Comparison of ENCODE assay signal across 8 mouse cellular contexts in genomic region chr2:93811812-93812211, GRCm38 (mm10). TPM values are rescaled to one million over a fixed set of nuclear protein-coding genes. Genes with fewer than 3 reads are reported as not detected.
DNase-seq lines count a peak whose midpoint lies in the region; ATAC-seq and TF ChIP-seq lines count a peak whose summit lies in the region.

No protein-coding gene starts in this region.

- H3K27me3 ChIP-seq in testis, adult 2 months (ENCODE audit: control insufficient read depth, insufficient read depth, low read length), result no peaks in the 10 kb centered on the region
- no peaks in the 10 kb centered on the region for H3K27me3 ChIP-seq in cerebellum, adult 2 months (ENCODE audit: control insufficient read depth, insufficient read depth, low read length)
- H3K27me3 ChIP-seq in stomach, postnatal 0 days (ENCODE audit: control insufficient read depth, insufficient read depth, low read length), result no peaks in the 10 kb centered on the region

- intact Hi-C loops in heart, postnatal 25 days (cut with DNase I), result loop anchor here (10.0 kb wide), 1 partner anchor 337 kb away; no protein-coding TSS in a partner anchor
- intact Hi-C loops in heart, postnatal 14 days (cut with DNase I), result no loop called here

- TF ChIP-seq CTCF in testis, adult 2 months (IDR thresholded peaks at IDR 0.05; ENCODE audit: control insufficient read depth, insufficient read depth, insufficient replicate concordance, low read depth, low read length), result peak; percentile 91; the same call in 1 of the 2 replicates
- peak; percentile 81 for TF ChIP-seq CTCF in cerebellum, adult 2 months (IDR thresholded peaks at IDR 0.05; ENCODE audit: borderline replicate concordance, insufficient read depth, low read depth, low read length)
- peak; percentile 89 for TF ChIP-seq CTCF in stomach, postnatal 0 days (IDR thresholded peaks at IDR 0.05; ENCODE audit: low read depth)

- ATAC-seq in stomach, postnatal 0 days (ENCODE audit: low FRiP score, low TSS enrichment), result no peak

- no peak overlapping the region for H3K27ac ChIP-seq in testis, adult 2 months (ENCODE audit: control insufficient read depth, insufficient read depth, low read depth, low read length)
- H3K27ac ChIP-seq in cerebellum, adult 2 months (ENCODE audit: insufficient read depth, low read length), result no peak overlapping the region
- H3K27ac ChIP-seq in stomach, postnatal 0 days (replicated peaks), result no peak overlapping the region

- H3K36me3 ChIP-seq in testis, adult 2 months (ENCODE audit: control insufficient read depth, insufficient read depth, low read length), result no peaks in the 10 kb centered on the region
- H3K36me3 ChIP-seq in stomach, postnatal 0 days (ENCODE audit: control insufficient read depth, insufficient read depth, low read length), result peaks cover 2% of the 10 kb centered on the region; the same call in 1 of the 2 replicates

- no peak for TF ChIP-seq POLR2A in testis, adult 2 months (IDR thresholded peaks at IDR 0.05; ENCODE audit: control insufficient read depth, low read depth, low read length)
- no peak for TF ChIP-seq POLR2A in cerebellum, adult 2 months (IDR thresholded peaks at IDR 0.05; ENCODE audit: borderline replicate concordance, insufficient read depth, low read length)

- TF ChIP-seq EP300 in stomach, postnatal 0 days (optimal IDR thresholded peaks at IDR 0.05), result no peak

- DNase-seq in heart, adult 11 months, result peak; percentile 83
- no peak for DNase-seq in heart, postnatal 25 days (ENCODE audit: low spot score)
- no peak for DNase-seq in testis, postnatal 14 days (ENCODE audit: low spot score)
- DNase-seq in cerebellum, adult 2 months, result peak; percentile 62 to 74
- DNase-seq in heart, postnatal 14 days, result peak; percentile 63 to 79
- DNase-seq in lung, postnatal 14 days, result peak; percentile 77
- peak; percentile 73 for DNase-seq in stomach, postnatal 0 days (ENCODE audit: low spot score)

- H3K9ac ChIP-seq in stomach, postnatal 0 days (ENCODE audit: low read length), result no peak overlapping the region

- H3K4me3 ChIP-seq in testis, adult 2 months (ENCODE audit: control insufficient read depth, low read depth, low read length), result no peak overlapping the region
- no peak overlapping the region for H3K4me3 ChIP-seq in cerebellum, adult 2 months (replicated peaks; ENCODE audit: insufficient read depth, low read depth, low read length)
- H3K4me3 ChIP-seq in stomach, postnatal 0 days (ENCODE audit: low read depth, low read length), result no peak overlapping the region

- no peaks in the 10 kb centered on the region for H3K9me3 ChIP-seq in stomach, postnatal 0 days (ENCODE audit: control insufficient read depth, low read length)

- peaks cover 8% of the 10 kb centered on the region for H3K4me1 ChIP-seq in testis, adult 2 months (ENCODE audit: control insufficient read depth, insufficient read depth, low read length)
- peaks cover 12% of the 10 kb centered on the region for H3K4me1 ChIP-seq in cerebellum, adult 2 months (ENCODE audit: control insufficient read depth, insufficient read depth, low read length)
- no peaks in the 10 kb centered on the region for H3K4me1 ChIP-seq in stomach, postnatal 0 days (replicated peaks; ENCODE audit: control insufficient read depth, insufficient read depth)

- no peak overlapping the region for H3K4me2 ChIP-seq in stomach, postnatal 0 days (replicated peaks; ENCODE audit: low read depth)

- whole genome bisulfite sequencing in cerebellum, adult 2 months, result 28% methylated on average over 4 of the region's 4 CpGs
- WGBS in stomach, postnatal 0 days, result 43% methylated on average over 4 of the region's 4 CpGs

RNA-seq across cellular contexts. Expression of gene Ext2, which starts 10.6 kb away (rescaled TPM):
- total RNA-seq in heart, postnatal 25 days (2021), result 10 to 100 TPM; 41.7 to 44.4 TPM
- polyA plus RNA-seq in testis, adult 2 months (2012; rRNA removed), result 15.5 and 17.6 TPM in 2 replicates
- 40.1 and 42.3 TPM in 2 replicates for polyA plus RNA-seq in cerebellum, adult 2 months (2012; rRNA removed)
- total RNA-seq in heart, postnatal 14 days (2021), result 10 to 100 TPM; 48.8 to 49.9 TPM
- polyA plus RNA-seq in stomach, postnatal 0 days (2015; fragmentation: Nextera tagmentation; extraction: Ambion mirVana), result 51.0 and 51.2 TPM in 2 replicates

RNA-seq across cellular contexts. Expression of gene Accs, which starts 37.9 kb away (rescaled TPM):
- 1 to 10 TPM; 3.9 to 5.4 TPM for total RNA-seq in heart, postnatal 25 days (2021)
- 2.5 and 2.6 TPM in 2 replicates for polyA plus RNA-seq in testis, adult 2 months (2012; rRNA removed)
- 10.6 and 12.8 TPM in 2 replicates for polyA plus RNA-seq in cerebellum, adult 2 months (2012; rRNA removed)
- 1 to 10 TPM; 3.4 to 5.0 TPM for total RNA-seq in heart, postnatal 14 days (2021)
- polyA plus RNA-seq in stomach, postnatal 0 days (2015; fragmentation: Nextera tagmentation; extraction: Ambion mirVana), result 4.7 and 5.0 TPM in 2 replicates

RNA-seq across cellular contexts. Expression of gene Accsl, which starts 57.1 kb away (rescaled TPM):
- total RNA-seq in heart, postnatal 25 days (2021), result not detected
- polyA plus RNA-seq in testis, adult 2 months (2012; rRNA removed), result 0.18 TPM in 1 of 2 replicates, not detected in the other
- 0.72 and 1.1 TPM in 2 replicates for polyA plus RNA-seq in cerebellum, adult 2 months (2012; rRNA removed)
- total RNA-seq in heart, postnatal 14 days (2021), result not detected
- polyA plus RNA-seq in stomach, postnatal 0 days (2015; fragmentation: Nextera tagmentation; extraction: Ambion mirVana), result not detected in 2 replicates

Comparison
In these comparisons a context has a peak if more than half of its experiments do, and no peak if none do; other contexts are left out.
1. DNase-seq: peak in heart, adult 11 months (single experiment), cerebellum, adult 2 months (2 of 2), heart, postnatal 14 days (2 of 2), lung, postnatal 14 days (single experiment) and stomach, postnatal 0 days (single experiment); none in heart, postnatal 25 days (single experiment) and testis, postnatal 14 days (single experiment).
2. Peak in every context shown above with its lines, with median percentiles within 50 percentile points of each other: CTCF ChIP-seq.